Mouse (Mus musculus) heart, postnatal 36 days (tissue): ENCODE measurements around the gene Cers3. TPM values are rescaled to one million over a fixed set of nuclear protein-coding genes. Genes with fewer than 3 reads are reported as not detected.

Experiments used
- DNase-seq, 2 experiments: peaks; one replicate each; pipeline ENCODE4 v3.0.0; 2021 to 2022
- intact Hi-C: fragments of 180-260 bp; cut with DNase I; formaldehyde crosslinking; loops from one replicate; pipeline ENCODE4 v1.15.1; 2025
- total RNA-seq, 2 experiments: library from RNA; stranded (reverse); gene quantifications; 2 replicates each; pipeline ENCODE4 v1.2.3; 2021

Cers3 gene
- total RNA-seq: under 1 TPM in 1 of 2 experiments, not detected in 1; 0.17 TPM

- intact Hi-C loops: no loop called here
- no peak for DNase-seq
Measured at GRCm38 (mm10) chr7:66743377-66743781, at the start of gene Cers3. Gene Cers3, plus strand, starts transcription at chr7:66743504.

- intact Hi-C loops: no loop called here
- DNase-seq: no peak
Measured at GRCm38 (mm10) chr7:66694467-66694866, 48.8 kb upstream of the Cers3 start.

- intact Hi-C loops: loop anchor here (5.0 kb wide), 1 partner anchor 935 kb away; no protein-coding TSS in a partner anchor
- DNase-seq: no peak
Measured at GRCm38 (mm10) chr7:66702721-66703120, 40.6 kb upstream of the Cers3 start.

GRCm38 (mm10) chr7:66704631-66705030 lies 38.7 kb upstream of the Cers3 start:
- no peak for DNase-seq
- intact Hi-C loops: loop anchor here (5.0 kb wide), 1 partner anchor 933 kb away; no protein-coding TSS in a partner anchor

- no peak for DNase-seq
Measured at GRCm38 (mm10) chr7:66711166-66711565, 32.1 kb upstream of the Cers3 start.

GRCm38 (mm10) chr7:66724514-66724913 lies 18.8 kb upstream of the Cers3 start:
- DNase-seq: no peak
- intact Hi-C loops: no loop called here

More at GRCm38 (mm10) chr7:66711166-66711565, 32.1 kb upstream of the Cers3 start:
- intact Hi-C loops: loop anchor here (1.0 to 2.0 kb wide), 2 partner anchors 128 to 488 kb away; partner anchors contain the start of gene Adamts17

GRCm38 (mm10) chr7:66724954-66725353 lies 18.4 kb upstream of the Cers3 start:
- DNase-seq: no peak
- intact Hi-C loops: no loop called here

GRCm38 (mm10) chr7:66728072-66728471 lies 15.2 kb upstream of the Cers3 start:
- no peak for DNase-seq
- intact Hi-C loops: no loop called here

- intact Hi-C loops: no loop called here
- DNase-seq: no peak
Measured at GRCm38 (mm10) chr7:66729232-66729631, 14.1 kb upstream of the Cers3 start.

- intact Hi-C loops: no loop called here
- no peak for DNase-seq
Measured at GRCm38 (mm10) chr7:66733431-66733830, 9.9 kb upstream of the Cers3 start.

GRCm38 (mm10) chr7:66733882-66734281 lies 9.4 kb upstream of the Cers3 start:
- intact Hi-C loops: no loop called here
- no peak for DNase-seq

- DNase-seq: no peak
- intact Hi-C loops: no loop called here
Measured at GRCm38 (mm10) chr7:66734466-66734865, 8.8 kb upstream of the Cers3 start.

GRCm38 (mm10) chr7:66734993-66735392 lies 8.3 kb upstream of the Cers3 start:
- DNase-seq: no peak
- intact Hi-C loops: no loop called here

- intact Hi-C loops: no loop called here
Measured at GRCm38 (mm10) chr7:66737418-66737817, 5.9 kb upstream of the Cers3 start.

GRCm38 (mm10) chr7:66741008-66741407 lies 2.3 kb upstream of the Cers3 start:
- no peak for DNase-seq
- intact Hi-C loops: no loop called here

More at GRCm38 (mm10) chr7:66737418-66737817, 5.9 kb upstream of the Cers3 start:
- no peak for DNase-seq

GRCm38 (mm10) chr7:66741412-66741811 lies 1.9 kb upstream of the Cers3 start:
- no peak for DNase-seq
- intact Hi-C loops: no loop called here

- intact Hi-C loops: no loop called here
Measured at GRCm38 (mm10) chr7:66746972-66747371, 3.7 kb downstream of the Cers3 start.

GRCm38 (mm10) chr7:66749998-66750397 lies 6.7 kb downstream of the Cers3 start:
- intact Hi-C loops: no loop called here

More at GRCm38 (mm10) chr7:66746972-66747371, 3.7 kb downstream of the Cers3 start:
- no peak for DNase-seq

GRCm38 (mm10) chr7:66753816-66754215 lies 10.5 kb downstream of the Cers3 start:
- intact Hi-C loops: no loop called here
- no peak for DNase-seq

More at GRCm38 (mm10) chr7:66749998-66750397, 6.7 kb downstream of the Cers3 start:
- no peak for DNase-seq

GRCm38 (mm10) chr7:66755611-66756010 lies 12.3 kb downstream of the Cers3 start:
- intact Hi-C loops: no loop called here
- no peak for DNase-seq

- DNase-seq: no peak
- intact Hi-C loops: no loop called here
Measured at GRCm38 (mm10) chr7:66769902-66770301, 26.6 kb downstream of the Cers3 start.

- no peak for DNase-seq
- intact Hi-C loops: no loop called here
Measured at GRCm38 (mm10) chr7:66770706-66771105, 27.4 kb downstream of the Cers3 start.

GRCm38 (mm10) chr7:66771252-66771651 lies 27.9 kb downstream of the Cers3 start:
- DNase-seq: no peak
- intact Hi-C loops: no loop called here
